Mouse (Mus musculus): ENCODE results near the gene Inpp5k. TPM values are rescaled to one million over a fixed set of nuclear protein-coding genes. Genes with fewer than 3 reads are reported as not detected.

The Inpp5k gene
- polyA plus RNA-seq, 1 experiment, result 56.9 TPM

- H3K4me1 ChIP-seq (ENCODE audit: control insufficient read depth, insufficient read depth, insufficient read length), result no peaks in the 10 kb centered on the region
- no peak for DNase-seq (ENCODE audit: low read depth in 1 of 2, low spot score in 2 of 2)
- no peaks in the 10 kb centered on the region for H3K27me3 ChIP-seq (ENCODE audit: control insufficient read depth, insufficient read depth, low read length)
- 97% methylated on average over 1 of the region's 1 CpGs for WGBS
- peaks cover 33% of the 10 kb centered on the region for H3K36me3 ChIP-seq (ENCODE audit: control insufficient read depth, insufficient read depth, low read length)
- no peak overlapping the region for H3K27ac ChIP-seq (ENCODE audit: insufficient read depth, low read length)
- H3K4me3 ChIP-seq (ENCODE audit: extremely low read depth, insufficient read depth, insufficient read length), result no peak overlapping the region
- TF ChIP-seq CTCF (IDR thresholded peaks at IDR 0.05; ENCODE audit: extremely low read depth, insufficient read depth, insufficient read length, insufficient replicate concordance) (no peak), POLR2A (IDR thresholded peaks at IDR 0.05; ENCODE audit: low read depth, low read length) (no peak)
These were observed 16.0 kb upstream of the Inpp5k start for GRCm38 (mm10) chr11:75614769-75615168.

- WGBS, result 93% methylated on average over 2 of the region's 2 CpGs
- H3K4me3 ChIP-seq (ENCODE audit: extremely low read depth, insufficient read depth, insufficient read length), result no peak overlapping the region
- no peaks in the 10 kb centered on the region for H3K27me3 ChIP-seq (ENCODE audit: control insufficient read depth, insufficient read depth, low read length)
- TF ChIP-seq POLR2A (IDR thresholded peaks at IDR 0.05; ENCODE audit: low read depth, low read length), result no peak
- H3K27ac ChIP-seq (ENCODE audit: insufficient read depth, low read length), result no peak overlapping the region
- H3K4me1 ChIP-seq (ENCODE audit: control insufficient read depth, insufficient read depth, insufficient read length), result no peaks in the 10 kb centered on the region
- H3K36me3 ChIP-seq (ENCODE audit: control insufficient read depth, insufficient read depth, low read length), result peaks cover 32% of the 10 kb centered on the region
- no peak for DNase-seq (ENCODE audit: low read depth in 1 of 2, low spot score in 2 of 2)
These were observed 15.2 kb upstream of the Inpp5k start for GRCm38 (mm10) chr11:75615556-75615955.

GRCm38 (mm10) chr11:75619133-75619532 lies 11.7 kb upstream of the Inpp5k start:
- Histone ChIP-seq H3K4me3 (ENCODE audit: extremely low read depth, insufficient read depth, insufficient read length) (no peak overlapping the region), H3K27ac (ENCODE audit: insufficient read depth, low read length) (no peak overlapping the region), H3K27me3 (ENCODE audit: control insufficient read depth, insufficient read depth, low read length) (no peaks in the 10 kb centered on the region), H3K36me3 (ENCODE audit: control insufficient read depth, insufficient read depth, low read length) (peaks cover 22% of the 10 kb centered on the region), H3K4me1 (ENCODE audit: control insufficient read depth, insufficient read depth, insufficient read length) (peaks cover 11% of the 10 kb centered on the region)
- DNase-seq (ENCODE audit: low read depth in 1 of 2, low spot score in 2 of 2), result peak; percentile 12 to 30
- TF ChIP-seq CTCF (IDR thresholded peaks at IDR 0.05; ENCODE audit: extremely low read depth, insufficient read depth, insufficient read length, insufficient replicate concordance) (peak; percentile 50; the same call in 1 of the 2 replicates), POLR2A (IDR thresholded peaks at IDR 0.05; ENCODE audit: low read depth, low read length) (no peak)
- WGBS, result 73% methylated on average over 5 of the region's 5 CpGs

GRCm38 (mm10) chr11:75620136-75620780 lies 10.5 kb upstream of the Inpp5k start:
- no peak overlapping the region for H3K4me3 ChIP-seq (ENCODE audit: extremely low read depth, insufficient read depth, insufficient read length)
- H3K36me3 ChIP-seq (ENCODE audit: control insufficient read depth, insufficient read depth, low read length), result peaks cover 20% of the 10 kb centered on the region
- no peaks in the 10 kb centered on the region for H3K27me3 ChIP-seq (ENCODE audit: control insufficient read depth, insufficient read depth, low read length)
- no peak for TF ChIP-seq CTCF (IDR thresholded peaks at IDR 0.05; ENCODE audit: extremely low read depth, insufficient read depth, insufficient read length, insufficient replicate concordance)
- no peak for TF ChIP-seq POLR2A (IDR thresholded peaks at IDR 0.05; ENCODE audit: low read depth, low read length)
- peaks cover 16% of the 10 kb centered on the region for H3K4me1 ChIP-seq (ENCODE audit: control insufficient read depth, insufficient read depth, insufficient read length)
- 91% methylated on average over 12 of the region's 12 CpGs for WGBS
- H3K27ac ChIP-seq (ENCODE audit: insufficient read depth, low read length), result no peak overlapping the region
- DNase-seq (ENCODE audit: low read depth in 1 of 2, low spot score in 2 of 2), result no peak

- peaks cover 28% of the 10 kb centered on the region for H3K36me3 ChIP-seq (ENCODE audit: control insufficient read depth, insufficient read depth, low read length)
- no peaks in the 10 kb centered on the region for H3K27me3 ChIP-seq (ENCODE audit: control insufficient read depth, insufficient read depth, low read length)
- no peak overlapping the region for H3K4me3 ChIP-seq (ENCODE audit: extremely low read depth, insufficient read depth, insufficient read length)
- H3K27ac ChIP-seq (ENCODE audit: insufficient read depth, low read length), result no peak overlapping the region
- WGBS, result 81% methylated on average over 2 of the region's 2 CpGs
- H3K4me1 ChIP-seq (ENCODE audit: control insufficient read depth, insufficient read depth, insufficient read length), result peaks cover 19% of the 10 kb centered on the region
- DNase-seq (ENCODE audit: low read depth in 1 of 2, low spot score in 2 of 2), result no peak
- TF ChIP-seq POLR2A (IDR thresholded peaks at IDR 0.05; ENCODE audit: low read depth, low read length) (no peak), CTCF (IDR thresholded peaks at IDR 0.05; ENCODE audit: extremely low read depth, insufficient read depth, insufficient read length, insufficient replicate concordance) (no peak)
These were observed 9.4 kb upstream of the Inpp5k start for GRCm38 (mm10) chr11:75621426-75621825.

GRCm38 (mm10) chr11:75622588-75623329 lies 8.0 kb upstream of the Inpp5k start:
- Histone ChIP-seq H3K4me1 (ENCODE audit: control insufficient read depth, insufficient read depth, insufficient read length) (peaks cover 19% of the 10 kb centered on the region), H3K27me3 (ENCODE audit: control insufficient read depth, insufficient read depth, low read length) (no peaks in the 10 kb centered on the region), H3K27ac (ENCODE audit: insufficient read depth, low read length) (peak overlapping the region; percentile 92), H3K36me3 (ENCODE audit: control insufficient read depth, insufficient read depth, low read length) (peaks cover 35% of the 10 kb centered on the region), H3K4me3 (ENCODE audit: extremely low read depth, insufficient read depth, insufficient read length) (no peak overlapping the region)
- TF ChIP-seq CTCF (IDR thresholded peaks at IDR 0.05; ENCODE audit: extremely low read depth, insufficient read depth, insufficient read length, insufficient replicate concordance) (no peak), POLR2A (IDR thresholded peaks at IDR 0.05; ENCODE audit: low read depth, low read length) (no peak)
- peak in 1 of 2 experiments; percentile 54 for DNase-seq (ENCODE audit: low read depth in 1 of 2, low spot score in 2 of 2)
- WGBS, result 36% methylated on average over 2 of the region's 2 CpGs

GRCm38 (mm10) chr11:75624102-75624554 lies 6.7 kb upstream of the Inpp5k start:
- DNase-seq (ENCODE audit: low read depth in 1 of 2, low spot score in 2 of 2), result no peak
- peaks cover 19% of the 10 kb centered on the region for H3K4me1 ChIP-seq (ENCODE audit: control insufficient read depth, insufficient read depth, insufficient read length)
- WGBS, result 51% methylated on average over 2 of the region's 2 CpGs
- peaks cover 36% of the 10 kb centered on the region for H3K36me3 ChIP-seq (ENCODE audit: control insufficient read depth, insufficient read depth, low read length)
- H3K4me3 ChIP-seq (ENCODE audit: extremely low read depth, insufficient read depth, insufficient read length), result no peak overlapping the region
- TF ChIP-seq CTCF (IDR thresholded peaks at IDR 0.05; ENCODE audit: extremely low read depth, insufficient read depth, insufficient read length, insufficient replicate concordance), result no peak
- no peak for TF ChIP-seq POLR2A (IDR thresholded peaks at IDR 0.05; ENCODE audit: low read depth, low read length)
- peak overlapping the region; percentile 92 for H3K27ac ChIP-seq (ENCODE audit: insufficient read depth, low read length)
- no peaks in the 10 kb centered on the region for H3K27me3 ChIP-seq (ENCODE audit: control insufficient read depth, insufficient read depth, low read length)

Measured in spleen, adult 2 months (tissue).